Mouse (Mus musculus): ENCODE data around the gene Atp6v1e2.

Atp6v1e2 gene

DNA sequence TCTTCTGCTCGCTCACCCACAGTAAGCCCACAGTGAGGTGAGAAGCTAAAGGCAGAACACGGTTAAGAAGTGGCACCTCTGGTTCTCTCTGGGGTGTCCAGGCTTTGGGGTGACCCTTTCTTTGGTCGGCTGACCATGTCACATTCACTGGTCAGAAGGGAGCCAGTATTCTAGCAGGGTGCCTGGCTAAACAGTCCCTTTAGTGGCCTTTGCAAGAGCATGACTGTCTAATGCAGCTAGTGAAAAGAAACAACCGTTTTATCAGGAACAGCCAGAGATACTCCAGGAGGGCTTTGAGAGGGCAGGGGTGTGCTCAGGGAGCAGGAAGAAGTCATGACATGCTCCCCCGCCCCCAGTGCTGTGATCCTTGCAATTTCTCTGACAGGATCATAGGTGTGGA, 36.4 kb downstream of the Atp6v1e2 start:
- no peak for DNase-seq

DNA sequence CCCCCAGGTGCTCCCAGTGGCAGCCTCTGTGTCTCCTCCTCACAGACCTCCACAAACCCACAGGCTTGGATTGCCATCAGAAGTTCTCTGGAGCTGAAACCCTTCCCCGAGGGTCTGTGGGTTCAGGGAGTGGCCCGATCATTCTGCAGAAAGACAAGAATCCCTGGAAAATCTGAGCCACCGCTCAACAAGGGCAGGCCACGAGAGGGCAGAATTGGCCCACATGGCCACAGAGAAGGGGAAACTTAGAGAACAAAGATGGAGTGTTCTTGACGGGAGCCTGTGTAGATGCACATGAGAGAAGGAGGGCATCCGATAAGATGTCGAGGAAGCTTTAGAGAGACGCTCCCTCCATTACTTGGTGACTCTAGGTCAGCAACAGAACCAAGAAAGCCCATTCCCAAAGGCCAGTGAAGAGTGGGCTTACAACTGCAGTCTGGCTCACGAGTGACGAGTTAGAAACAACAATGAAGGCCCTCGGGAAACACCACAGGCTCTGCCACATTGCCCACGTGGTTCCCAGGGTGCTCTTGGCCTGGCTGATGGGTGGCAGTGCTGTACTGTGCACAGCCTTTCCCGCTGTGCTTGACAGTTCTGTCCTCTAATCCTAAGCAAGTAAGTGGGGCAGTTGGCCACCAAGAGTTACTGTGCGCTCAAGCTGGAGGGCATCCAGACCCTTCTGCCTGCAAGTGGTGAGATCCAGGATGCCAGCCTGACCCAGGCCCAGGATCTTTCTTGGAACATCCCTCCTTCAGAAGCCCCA, 37.8 kb downstream of the Atp6v1e2 start:
- peak; percentile 36 to 50 for DNase-seq

DNA sequence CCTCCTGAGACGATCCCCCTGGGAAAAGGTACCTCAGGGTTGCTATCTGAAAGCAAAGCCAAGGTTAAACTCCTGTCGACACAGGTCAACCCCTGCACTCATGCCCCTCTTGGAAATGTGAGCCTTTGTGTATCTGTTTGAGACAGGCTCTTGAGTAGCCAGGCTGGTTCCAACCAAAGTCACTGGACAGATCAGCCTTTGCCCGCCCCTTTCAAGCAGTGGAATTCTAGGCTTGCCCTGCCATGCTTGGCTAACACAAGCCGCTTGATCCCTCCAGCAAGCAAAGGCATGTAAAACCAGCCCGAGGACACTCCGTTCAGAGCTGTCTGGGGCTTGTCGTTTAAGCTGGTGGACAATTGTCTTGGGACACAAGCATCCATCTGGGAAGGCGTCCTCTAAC, 39.4 kb downstream of the Atp6v1e2 start:
- no peak for DNase-seq

DNA sequence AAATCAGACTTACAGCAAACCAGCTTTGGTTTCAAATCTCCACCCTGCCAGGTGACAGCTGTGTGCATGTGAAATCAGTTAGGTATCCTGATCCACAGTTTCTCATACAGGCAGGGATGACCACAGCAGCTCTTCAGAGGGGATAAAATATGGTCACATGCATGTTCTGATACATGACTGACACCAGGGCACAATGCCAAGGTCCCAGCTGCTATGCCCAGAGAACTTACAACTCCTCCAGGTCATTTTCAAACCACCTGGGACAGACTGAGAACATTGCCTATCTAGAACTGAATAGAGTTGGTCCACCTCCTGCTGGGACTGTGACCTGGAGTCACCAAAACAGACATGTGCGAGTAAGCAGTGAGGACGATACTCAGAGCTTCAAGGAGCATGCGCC, 40.6 kb downstream of the Atp6v1e2 start:
- peak in 1 of 2 experiments; percentile 15 for DNase-seq

DNA sequence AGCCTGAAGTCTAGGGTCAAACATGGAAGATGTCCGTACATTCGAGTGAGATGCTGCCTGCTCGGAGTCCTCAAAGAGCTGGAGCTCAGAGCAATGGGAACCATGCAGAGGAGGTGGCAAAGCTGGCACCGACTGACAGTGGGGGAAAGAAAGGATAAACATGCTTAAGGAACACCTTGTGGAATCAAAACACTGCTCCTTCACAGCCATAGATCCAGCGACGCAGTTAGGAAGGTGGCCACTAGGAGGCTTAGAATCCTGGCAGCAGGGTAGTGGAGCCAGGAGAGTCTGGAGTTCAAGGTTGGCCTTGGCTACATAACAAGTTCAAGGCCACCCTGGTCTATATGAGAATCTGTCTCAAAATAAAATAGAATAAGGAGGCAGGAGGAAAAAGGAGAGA, 41.1 kb downstream of the Atp6v1e2 start:
- peak in 1 of 2 experiments; percentile 18 for DNase-seq

DNA sequence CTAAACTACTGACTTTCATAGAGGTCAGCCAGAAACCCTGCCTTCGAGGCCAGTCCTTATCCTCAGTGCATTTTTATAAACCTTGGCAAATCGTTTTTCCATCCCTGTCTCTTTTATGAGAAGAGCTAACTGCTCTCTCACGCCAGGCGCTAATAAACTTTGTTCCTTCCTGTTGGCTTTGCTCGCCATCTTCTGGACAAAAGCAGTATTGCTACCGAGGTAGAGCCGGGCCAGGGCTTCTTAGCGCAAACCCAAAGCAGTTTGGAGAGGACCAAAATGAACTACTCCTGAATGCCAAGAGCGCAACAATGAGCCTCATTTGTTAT, 41.6 kb downstream of the Atp6v1e2 start:
- peak; percentile 65 to 89 for DNase-seq

DNA sequence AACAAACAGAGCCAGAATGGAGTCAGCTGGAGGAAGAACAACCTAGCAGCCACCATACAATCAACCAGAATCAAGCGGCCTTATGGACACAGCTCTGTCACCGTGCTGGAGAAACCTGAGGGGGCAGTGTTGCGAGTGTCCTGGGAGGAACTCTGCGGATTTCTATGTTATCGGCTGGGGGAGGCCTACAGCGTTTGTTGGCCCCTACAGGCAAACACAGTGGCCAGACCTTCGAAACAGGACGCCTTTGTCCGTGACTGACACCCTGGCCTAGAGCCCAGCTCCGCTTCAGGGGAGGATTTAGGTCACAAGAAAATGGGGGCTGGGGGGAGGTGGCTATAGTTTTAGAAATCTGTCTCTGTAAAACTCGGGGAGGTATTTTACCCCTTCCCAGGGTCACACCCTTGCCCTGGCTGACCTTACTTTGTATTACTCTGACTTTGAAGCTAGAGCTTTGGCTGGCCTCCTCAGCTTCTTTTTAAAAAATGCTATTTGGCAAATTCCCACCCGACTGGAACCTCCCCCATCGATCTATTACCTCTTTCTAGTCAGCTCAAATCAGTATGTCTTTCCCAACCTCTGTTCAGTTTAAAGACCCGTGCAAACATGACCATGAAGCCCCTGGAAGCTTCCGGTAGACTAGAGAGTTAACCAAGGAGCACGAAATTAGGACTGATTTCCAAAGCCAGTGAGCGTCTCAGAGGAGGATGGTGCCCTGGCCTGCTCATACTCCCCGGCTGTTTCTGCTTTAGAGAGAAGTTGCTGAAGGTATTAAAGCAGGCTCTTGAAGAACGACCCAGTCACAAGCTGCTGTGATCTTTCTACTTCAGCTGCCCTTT, 42.2 kb downstream of the Atp6v1e2 start:
- peak; percentile 77 to 84 for DNase-seq

DNA sequence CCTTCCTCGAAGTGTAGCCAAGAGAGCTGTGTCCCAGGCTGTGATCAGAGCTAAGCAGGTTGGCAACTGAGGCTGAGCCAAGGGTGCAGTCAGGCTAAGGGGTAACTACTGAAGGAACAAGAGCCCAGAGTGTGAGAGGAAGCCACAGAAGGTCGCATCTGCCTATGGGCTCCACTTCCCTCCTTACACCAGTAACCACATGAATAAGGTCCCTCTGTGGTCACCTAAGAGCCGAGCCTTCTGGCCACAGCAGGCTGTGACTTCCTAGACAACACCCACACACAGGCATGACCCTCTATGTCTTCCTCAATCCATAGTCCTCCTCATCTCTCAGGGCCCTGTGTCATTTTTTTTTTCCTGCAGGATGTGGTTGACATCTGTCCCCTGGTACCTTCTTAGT, 43.5 kb downstream of the Atp6v1e2 start:
- DNase-seq = peak in 1 of 2 experiments; percentile 23

DNA sequence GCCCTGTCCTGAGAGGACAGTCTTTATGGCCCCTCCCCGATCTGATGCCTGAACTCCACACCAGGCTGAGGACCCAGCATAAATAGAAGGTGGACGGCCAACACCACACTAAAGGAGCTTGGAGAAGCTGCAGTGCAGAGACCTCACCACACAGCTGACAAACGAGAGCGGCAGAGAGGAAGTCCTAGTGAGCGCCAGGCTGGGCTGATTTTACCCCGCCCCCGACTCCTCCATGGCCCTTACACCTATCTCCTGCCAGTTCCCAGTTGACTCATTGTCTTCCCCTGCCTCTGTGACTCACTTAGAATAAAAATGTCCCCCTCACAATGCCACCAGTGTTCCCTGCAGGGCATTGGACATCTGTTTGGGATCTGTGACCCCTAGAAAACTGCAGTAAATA, 44.1 kb downstream of the Atp6v1e2 start:
- DNase-seq = peak; percentile 68 to 69

DNA sequence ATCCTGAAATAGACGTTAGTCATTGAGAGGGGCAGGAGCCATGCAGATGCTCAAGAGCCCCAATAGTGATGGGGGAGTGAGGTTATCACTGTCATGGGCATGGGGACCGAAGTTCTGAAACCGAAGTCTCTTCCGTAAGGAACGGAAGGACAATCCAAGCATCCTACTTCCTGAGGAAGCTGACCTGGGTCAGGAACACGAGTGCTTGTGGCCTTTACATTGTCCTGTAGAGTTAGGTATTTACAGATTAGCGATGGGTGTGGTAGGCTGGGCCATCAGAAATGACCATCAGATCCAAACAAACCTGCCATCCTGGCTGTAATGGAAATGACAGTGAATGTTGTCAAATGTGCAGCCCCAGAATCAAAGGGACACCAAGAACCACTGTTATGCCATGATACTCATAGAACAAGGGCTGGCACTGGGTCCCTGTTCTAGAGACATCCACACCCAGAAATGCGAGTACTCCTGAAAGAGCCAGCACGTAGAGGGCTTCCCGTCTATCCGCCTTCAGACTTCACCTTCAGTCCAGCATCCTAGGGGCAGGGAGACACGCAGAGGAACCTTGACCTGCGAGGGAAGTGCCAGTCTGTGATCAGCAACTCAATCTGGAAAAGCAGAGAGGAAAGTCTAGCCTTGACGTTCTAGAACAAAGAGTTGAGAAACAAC, 45.2 kb downstream of the Atp6v1e2 start:
- DNase-seq = peak in 1 of 2 experiments; percentile 16

DNA sequence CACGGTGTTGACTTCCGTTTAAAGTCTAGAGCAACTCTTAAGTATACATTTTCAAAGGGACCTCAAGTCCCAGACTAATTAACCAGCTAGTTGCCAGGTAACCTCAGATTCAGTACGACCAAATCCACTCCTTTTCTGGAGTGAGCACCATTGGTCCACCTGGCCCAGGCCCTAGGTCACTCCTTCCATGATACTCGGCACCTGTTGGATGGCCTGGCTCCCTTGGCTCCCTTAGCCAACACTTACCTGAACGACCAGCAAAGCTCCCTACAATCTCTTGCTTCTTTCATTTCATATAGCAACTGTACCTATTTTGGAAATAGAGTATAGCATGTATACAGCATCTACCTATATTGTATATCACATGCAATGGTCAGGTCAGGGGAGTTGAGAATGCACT, 47.1 kb downstream of the Atp6v1e2 start:
- no peak for DNase-seq

DNA sequence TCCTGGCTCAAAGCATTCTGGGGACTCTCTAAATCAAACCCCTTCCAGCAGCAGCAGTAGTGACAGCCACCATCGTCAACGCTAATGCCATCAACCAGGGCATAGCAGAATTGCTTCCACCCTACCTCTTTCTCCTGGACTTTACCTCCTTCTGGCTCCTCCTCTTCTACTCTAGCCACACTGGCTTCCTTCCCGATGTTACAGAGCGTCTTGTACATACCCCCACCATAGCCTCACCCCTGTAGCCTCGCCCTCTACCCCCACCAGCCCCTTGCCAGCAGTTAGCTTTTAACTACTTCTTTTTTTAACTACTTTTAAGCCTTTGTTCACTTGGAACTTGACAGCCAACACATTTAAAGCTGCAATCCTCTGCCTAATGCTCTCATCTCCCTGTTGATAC, 47.9 kb downstream of the Atp6v1e2 start:
- DNase-seq = no peak

DNA sequence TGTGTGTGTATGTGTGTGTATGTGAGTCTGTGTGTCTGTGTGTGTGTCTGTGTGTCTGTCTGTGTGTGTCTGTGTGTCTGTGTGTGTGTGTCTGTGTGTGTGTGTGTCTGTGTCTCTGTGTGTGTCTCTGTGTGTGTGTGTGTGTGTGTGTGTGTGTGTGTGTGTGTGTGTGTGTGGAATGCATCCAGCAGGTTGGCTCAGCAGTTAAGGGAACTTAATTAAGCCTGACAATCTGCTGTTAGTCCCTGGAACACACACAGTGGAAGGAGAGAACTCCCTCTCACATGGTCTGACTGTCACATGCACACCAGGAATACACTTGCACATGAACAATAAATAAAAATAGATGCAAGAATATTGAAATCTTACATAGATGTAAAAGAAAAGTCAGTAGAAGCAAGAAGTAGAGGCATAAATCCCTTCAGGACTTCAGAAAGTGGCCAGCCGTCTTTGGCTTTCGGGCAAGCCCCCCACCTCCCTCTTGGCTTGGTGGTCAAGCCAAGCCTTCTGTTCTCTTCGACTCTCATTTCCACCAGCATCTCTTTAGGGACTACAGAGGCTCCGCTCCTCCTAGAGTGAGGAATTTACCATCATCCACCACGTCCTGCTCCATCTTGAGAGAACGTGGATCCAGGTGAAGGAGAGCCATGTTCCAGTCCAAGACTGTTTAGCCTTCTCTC, 50.1 kb downstream of the Atp6v1e2 start:
- no peak for DNase-seq

DNA sequence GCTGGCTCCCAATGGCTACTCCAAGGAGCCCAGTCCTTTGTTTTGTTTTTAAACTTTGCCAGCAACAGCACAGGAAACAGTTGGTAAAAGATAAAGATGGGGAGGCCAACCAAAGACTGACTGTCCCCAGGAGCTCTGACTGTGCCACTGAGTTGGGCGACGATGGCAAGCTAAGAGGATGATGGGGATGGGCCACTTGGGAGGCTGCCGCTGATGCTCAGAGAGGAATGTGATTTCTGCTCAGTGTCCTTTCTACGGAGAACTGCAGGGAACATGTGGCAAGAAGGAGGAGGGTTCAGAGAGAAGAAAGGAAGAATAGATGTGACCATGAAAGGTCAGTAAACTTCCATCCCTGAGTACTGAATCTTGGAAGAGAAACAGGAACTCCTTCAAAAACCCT, 52.5 kb downstream of the Atp6v1e2 start:
- no peak for DNase-seq
